Mouse (Mus musculus): ENCODE measurements around the gene Mrs2. TPM values are rescaled to one million over a fixed set of nuclear protein-coding genes. Genes with fewer than 3 reads are reported as not detected.

Mrs2 gene
- polyA plus RNA-seq, 1 experiment = 27.0 TPM

DNA sequence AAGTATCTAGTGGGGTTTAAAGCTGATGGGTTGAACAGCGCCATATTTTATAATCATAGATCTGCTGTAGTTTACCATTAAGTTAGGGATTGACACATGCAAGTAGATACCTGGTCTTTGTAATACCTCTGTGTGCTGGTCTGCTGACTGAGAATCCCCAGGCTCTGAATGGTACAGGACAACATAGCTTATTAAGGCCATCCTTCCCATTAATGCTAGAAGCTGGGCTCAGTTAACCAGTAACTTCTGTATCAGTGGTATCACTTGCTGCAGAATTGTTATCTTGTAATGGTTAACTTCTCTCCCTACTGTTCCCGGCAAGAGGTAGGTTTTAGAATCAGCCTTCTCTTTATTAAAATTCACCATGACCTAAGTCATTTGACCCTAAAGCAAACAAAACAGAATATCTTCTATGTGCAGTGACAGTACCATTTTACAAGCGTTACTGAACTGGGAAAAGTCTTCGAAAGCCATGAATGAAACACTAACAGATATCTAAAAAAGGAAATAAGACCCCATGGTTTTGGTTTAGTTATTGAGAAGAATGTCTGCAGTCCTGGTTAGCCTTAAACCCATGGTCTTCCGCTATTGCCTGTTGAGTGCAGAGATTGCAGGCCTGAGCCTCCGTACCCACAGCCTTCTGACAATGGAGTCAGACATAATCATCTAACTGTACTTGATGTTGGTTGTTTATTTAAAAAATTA lies 6.4 kb upstream of the Mrs2 start:
- no peak overlapping the region for H3K27ac ChIP-seq (ENCODE audit: insufficient read depth, low read length)
- no peaks in the 10 kb centered on the region for H3K4me1 ChIP-seq (ENCODE audit: control insufficient read depth, insufficient read depth, low read length)
- no peak for TF ChIP-seq CTCF (IDR thresholded peaks at IDR 0.05; ENCODE audit: borderline replicate concordance, insufficient read depth, low read length)
- TF ChIP-seq POLR2A (IDR thresholded peaks at IDR 0.05; ENCODE audit: low read depth, low read length) = no peak
- H3K4me3 ChIP-seq (ENCODE audit: insufficient read depth, low read length) = no peak overlapping the region

DNA sequence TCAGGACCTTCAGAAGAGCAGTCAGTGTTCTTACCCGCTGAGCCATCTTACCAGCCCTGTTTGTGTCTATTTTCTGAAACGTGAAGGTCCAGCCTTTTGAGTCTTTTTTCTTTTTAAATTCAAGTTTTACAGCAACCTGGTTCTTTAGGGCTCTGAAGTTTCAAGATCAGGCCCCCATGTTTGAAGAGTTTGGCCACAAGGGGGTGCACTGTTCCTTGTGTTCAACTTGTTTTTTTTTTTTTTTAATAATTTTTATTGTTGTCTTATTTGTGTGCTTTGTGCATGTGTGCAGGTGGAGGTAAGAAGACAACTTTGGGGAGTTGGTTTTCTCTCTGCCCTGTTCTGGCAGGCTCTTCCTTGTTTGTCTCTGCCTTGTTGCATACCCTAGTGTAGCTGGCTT lies 4.5 kb upstream of the Mrs2 start:
- TF ChIP-seq POLR2A (IDR thresholded peaks at IDR 0.05; ENCODE audit: low read depth, low read length) (no peak), CTCF (IDR thresholded peaks at IDR 0.05; ENCODE audit: borderline replicate concordance, insufficient read depth, low read length) (no peak)
- Histone ChIP-seq H3K4me3 (ENCODE audit: insufficient read depth, low read length) (no peak overlapping the region), H3K27ac (ENCODE audit: insufficient read depth, low read length) (no peak overlapping the region), H3K4me1 (ENCODE audit: control insufficient read depth, insufficient read depth, low read length) (no peaks in the 10 kb centered on the region)

GRCm38 (mm10) chr13:25023129-25023528 lies 3.0 kb upstream of the Mrs2 start:
- Histone ChIP-seq H3K27ac (ENCODE audit: insufficient read depth, low read length) (no peak overlapping the region), H3K4me1 (ENCODE audit: control insufficient read depth, insufficient read depth, low read length) (peaks cover 4% of the 10 kb centered on the region), H3K4me3 (ENCODE audit: insufficient read depth, low read length) (no peak overlapping the region)
- TF ChIP-seq CTCF (IDR thresholded peaks at IDR 0.05; ENCODE audit: borderline replicate concordance, insufficient read depth, low read length) = no peak
- no peak for TF ChIP-seq POLR2A (IDR thresholded peaks at IDR 0.05; ENCODE audit: low read depth, low read length)

DNA sequence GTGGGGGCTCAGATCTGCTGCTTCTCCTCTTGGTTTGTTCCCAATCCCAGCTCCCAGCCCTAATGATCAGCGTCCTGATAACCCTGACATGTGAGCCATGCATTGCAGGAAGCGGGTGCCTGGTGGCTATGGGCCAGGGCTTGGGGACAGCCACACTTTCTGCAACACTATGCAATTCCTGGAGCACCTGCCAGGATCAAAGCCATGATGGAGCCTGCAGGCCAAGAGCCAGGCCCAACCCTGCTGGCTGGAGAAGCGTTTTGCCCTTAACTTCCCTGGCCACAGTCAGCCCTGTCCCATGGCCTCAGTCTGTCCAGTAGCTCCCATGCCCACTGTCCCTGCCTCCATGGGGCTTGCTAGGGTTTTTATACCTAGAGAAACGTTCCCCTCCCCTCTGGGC lies 2.2 kb upstream of the Mrs2 start:
- peaks cover 4% of the 10 kb centered on the region for H3K4me1 ChIP-seq (ENCODE audit: control insufficient read depth, insufficient read depth, low read length)
- TF ChIP-seq POLR2A (IDR thresholded peaks at IDR 0.05; ENCODE audit: low read depth, low read length) (no peak), CTCF (IDR thresholded peaks at IDR 0.05; ENCODE audit: borderline replicate concordance, insufficient read depth, low read length) (no peak)
- no peak overlapping the region for H3K4me3 ChIP-seq (ENCODE audit: insufficient read depth, low read length)
- no peak overlapping the region for H3K27ac ChIP-seq (ENCODE audit: insufficient read depth, low read length)

DNA sequence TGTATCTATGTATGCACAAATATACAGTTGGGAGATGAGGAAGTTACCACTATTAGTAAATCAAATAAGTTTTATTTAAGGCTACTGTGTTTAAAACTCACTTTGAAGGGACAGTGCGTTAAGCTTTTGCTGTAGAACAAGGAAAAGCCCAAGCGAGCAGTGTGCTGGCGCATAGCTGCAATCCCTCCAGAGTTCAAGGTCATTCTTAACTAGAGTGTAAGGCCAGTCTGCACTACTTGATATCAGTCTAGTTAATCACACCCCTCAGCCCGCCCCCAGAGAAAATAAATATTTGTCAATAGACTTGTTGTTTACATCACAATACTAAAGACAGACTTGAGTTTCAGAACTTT lies 337 bp upstream of the Mrs2 start:
- no peak overlapping the region for H3K27ac ChIP-seq (ENCODE audit: insufficient read depth, low read length)
- TF ChIP-seq CTCF (IDR thresholded peaks at IDR 0.05; ENCODE audit: borderline replicate concordance, insufficient read depth, low read length) (no peak), POLR2A (IDR thresholded peaks at IDR 0.05; ENCODE audit: low read depth, low read length) (no peak)
- H3K4me3 ChIP-seq (ENCODE audit: insufficient read depth, low read length) = peak overlapping the region; percentile 23
- H3K4me1 ChIP-seq (ENCODE audit: control insufficient read depth, insufficient read depth, low read length) = peaks cover 4% of the 10 kb centered on the region

- H3K27ac ChIP-seq (ENCODE audit: insufficient read depth, low read length) = no peak overlapping the region
- H3K4me1 ChIP-seq (ENCODE audit: control insufficient read depth, insufficient read depth, low read length) = peaks cover 4% of the 10 kb centered on the region
- no peak overlapping the region for H3K4me3 ChIP-seq (ENCODE audit: insufficient read depth, low read length)
- TF ChIP-seq POLR2A (IDR thresholded peaks at IDR 0.05; ENCODE audit: low read depth, low read length) (no peak), CTCF (IDR thresholded peaks at IDR 0.05; ENCODE audit: borderline replicate concordance, insufficient read depth, low read length) (no peak)
Observed at GRCm38 (mm10) chr13:25018316-25018715, 1.9 kb downstream of the Mrs2 start.

GRCm38 (mm10) chr13:25007115-25007514 lies 13.1 kb downstream of the Mrs2 start:
- TF ChIP-seq CTCF (IDR thresholded peaks at IDR 0.05; ENCODE audit: borderline replicate concordance, insufficient read depth, low read length) (no peak), POLR2A (IDR thresholded peaks at IDR 0.05; ENCODE audit: low read depth, low read length) (no peak)
- Histone ChIP-seq H3K27ac (ENCODE audit: insufficient read depth, low read length) (no peak overlapping the region), H3K4me1 (ENCODE audit: control insufficient read depth, insufficient read depth, low read length) (no peaks in the 10 kb centered on the region)

GRCm38 (mm10) chr13:25002965-25003364 lies 17.2 kb downstream of the Mrs2 start:
- Histone ChIP-seq H3K27ac (ENCODE audit: insufficient read depth, low read length) (no peak overlapping the region), H3K4me3 (ENCODE audit: insufficient read depth, low read length) (no peak overlapping the region), H3K4me1 (ENCODE audit: control insufficient read depth, insufficient read depth, low read length) (no peaks in the 10 kb centered on the region)
- TF ChIP-seq POLR2A (IDR thresholded peaks at IDR 0.05; ENCODE audit: low read depth, low read length) (no peak), CTCF (IDR thresholded peaks at IDR 0.05; ENCODE audit: borderline replicate concordance, insufficient read depth, low read length) (no peak)

More at GRCm38 (mm10) chr13:25007115-25007514, 13.1 kb downstream of the Mrs2 start:
- no peak overlapping the region for H3K4me3 ChIP-seq (ENCODE audit: insufficient read depth, low read length)

DNA sequence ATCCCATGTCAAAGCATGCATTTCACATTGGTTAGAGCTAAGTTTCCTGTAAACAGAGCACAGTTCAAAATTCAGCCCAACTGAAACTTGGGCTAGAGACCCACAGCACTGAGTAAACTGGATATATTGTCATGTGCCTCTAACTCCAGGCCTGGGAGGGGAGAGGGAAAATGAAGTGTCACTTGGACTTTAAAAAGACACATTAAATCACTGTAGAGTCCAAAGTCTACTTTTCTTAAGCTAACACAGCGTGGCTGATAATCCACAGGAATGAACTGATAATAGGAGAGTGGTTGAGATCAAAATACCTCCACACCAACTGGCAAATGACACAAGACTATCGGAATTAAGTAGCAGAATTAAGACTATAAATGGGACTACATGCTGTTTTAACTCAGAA lies 20.6 kb downstream of the Mrs2 start:
- Histone ChIP-seq H3K4me1 (ENCODE audit: control insufficient read depth, insufficient read depth, low read length) (no peaks in the 10 kb centered on the region), H3K4me3 (ENCODE audit: insufficient read depth, low read length) (no peak overlapping the region), H3K27ac (ENCODE audit: insufficient read depth, low read length) (no peak overlapping the region)
- no peak for TF ChIP-seq POLR2A (IDR thresholded peaks at IDR 0.05; ENCODE audit: low read depth, low read length)
- TF ChIP-seq CTCF (IDR thresholded peaks at IDR 0.05; ENCODE audit: borderline replicate concordance, insufficient read depth, low read length) = no peak

DNA sequence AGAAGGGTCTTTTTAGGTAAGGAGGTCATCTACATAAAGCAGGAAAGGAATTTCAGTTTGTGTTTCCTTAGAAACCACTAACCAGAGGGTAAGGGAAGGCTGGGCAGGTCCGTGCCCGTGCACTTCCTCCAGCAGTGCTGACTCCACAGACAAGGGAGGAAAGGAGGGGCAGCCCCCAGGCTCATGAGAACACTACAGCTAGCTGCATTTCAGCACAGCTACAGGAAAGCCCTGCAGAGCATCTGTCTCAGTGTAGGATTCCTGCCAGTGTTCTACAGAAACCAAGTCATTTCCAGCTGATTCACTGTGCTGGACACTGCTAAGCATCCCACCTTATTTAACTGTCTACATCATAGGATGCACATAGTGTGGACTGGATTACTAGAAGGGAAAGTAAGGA lies 27.0 kb downstream of the Mrs2 start:
- Histone ChIP-seq H3K27ac (ENCODE audit: insufficient read depth, low read length) (no peak overlapping the region), H3K4me3 (ENCODE audit: insufficient read depth, low read length) (no peak overlapping the region), H3K4me1 (ENCODE audit: control insufficient read depth, insufficient read depth, low read length) (no peaks in the 10 kb centered on the region)
- TF ChIP-seq CTCF (IDR thresholded peaks at IDR 0.05; ENCODE audit: borderline replicate concordance, insufficient read depth, low read length) (no peak), POLR2A (IDR thresholded peaks at IDR 0.05; ENCODE audit: low read depth, low read length) (no peak)

Measured in embryonic fibroblast, embryonic 13.5 days (primary cell).